ENCODE assay signal across 31 mouse cellular contexts in the genomic region with DNA sequence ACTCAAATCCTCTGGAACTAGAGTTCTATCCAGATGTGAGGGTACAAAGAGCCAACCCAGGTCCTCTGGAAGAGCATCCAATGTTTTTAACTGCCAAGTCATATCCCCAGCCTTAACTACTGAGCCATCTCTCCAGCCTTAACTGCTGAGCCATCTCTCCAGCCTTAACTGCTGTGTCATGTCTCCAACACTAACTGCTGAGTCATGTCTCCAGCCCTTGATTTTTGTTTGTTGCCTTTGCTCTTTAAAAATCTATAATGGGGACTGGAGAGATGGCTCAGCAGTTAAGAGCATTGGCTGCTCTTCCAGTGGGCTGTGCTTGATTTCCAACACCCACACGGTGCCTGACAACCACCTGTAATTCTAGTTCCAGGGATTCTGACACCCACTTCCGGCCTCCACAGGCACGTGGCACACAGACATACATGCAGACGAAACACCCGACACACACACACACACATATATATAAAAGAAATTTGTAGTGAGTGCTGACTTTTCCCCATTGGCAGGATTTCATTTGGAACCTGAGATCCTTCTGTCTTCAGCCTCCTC. TPM values are rescaled to one million over a fixed set of nuclear protein-coding genes. Genes with fewer than 3 reads are reported as not detected.
DNase-seq lines count a peak whose midpoint lies in the region; ATAC-seq and TF ChIP-seq lines count a peak whose summit lies in the region.
"Had no signal": no experiment of that assay in that cellular context is flagged by ENCODE, and none has a peak within 500 bp of the region (broad histone marks: within the 10 kb centered on the region; RNA-seq: fewer than 3 reads in every experiment).

No protein-coding gene starts in this region.

- no peak for ATAC-seq in forebrain, postnatal 0 days
- ATAC-seq: hindbrain, embryonic 16.5 days; intestine, embryonic 15.5 days; midbrain, embryonic 16.5 days had no signal

- DNase-seq in liver, adult 2 months (ENCODE audit: extremely low read depth, low read depth, low spot score) = peak; percentile 64
- DNase-seq in liver (no peak), 3T3-L1 (ENCODE audit: low read depth, low spot score) (peak; percentile 50), adipocyte (ENCODE audit: low spot score) (peak; percentile 54)
- DNase-seq in forebrain, postnatal 0 days = no peak
- DNase-seq in embryo, embryonic 9.5 days (ENCODE audit: extremely low spot score) = no peak
- DNase-seq: adrenal gland, postnatal 36 days; cerebellum, adult 11 months; cerebellum, postnatal 14 days; kidney, adult 8-10 months; kidney, postnatal 14 days; spleen, adult 18-20 months had no signal

- no peaks in the 10 kb centered on the region for H3K36me3 ChIP-seq in liver, adult 2 months (ENCODE audit: control insufficient read depth, insufficient read depth, low read length)
- H3K36me3 ChIP-seq in C2C12 (ENCODE audit: control insufficient read depth, insufficient read depth) = no peaks in the 10 kb centered on the region
- H3K36me3 ChIP-seq in forebrain, postnatal 0 days (ENCODE audit: insufficient read depth) = peaks cover 4% of the 10 kb centered on the region; the same call in 1 of the 2 replicates
- H3K36me3 ChIP-seq: intestine, embryonic 15.5 days; liver, embryonic 15.5 days had no signal

- no peak overlapping the region for H3ac ChIP-seq in C2C12 (ENCODE audit: control insufficient read depth, insufficient read length, low read depth)

- 34% methylated on average over 5 of the region's 5 CpGs for WGBS in liver, adult 2 months
- WGBS in forebrain, postnatal 0 days = 77% methylated on average over 5 of the region's 5 CpGs

- no peak overlapping the region for H3K9ac ChIP-seq in liver, adult 2 months (ENCODE audit: low read depth, low read length)
- H3K9ac ChIP-seq in forebrain, postnatal 0 days = no peak overlapping the region
- H3K9ac ChIP-seq: embryonic facial prominence, embryonic 12.5 days; intestine, embryonic 15.5 days; limb, embryonic 13.5 days; liver, embryonic 15.5 days; neural tube, embryonic 13.5 days had no signal

- no peak for TF ChIP-seq POLR2A in liver, adult 2 months (IDR thresholded peaks at IDR 0.05; ENCODE audit: extremely low read depth, insufficient read depth, low read length)

- no peaks in the 10 kb centered on the region for H3K79me3 ChIP-seq in C2C12 (ENCODE audit: low read depth)

- no peak overlapping the region for H3K4me2 ChIP-seq in forebrain, postnatal 0 days (ENCODE audit: low read depth)
- H3K4me2 ChIP-seq: embryonic facial prominence, embryonic 12.5 days; heart, embryonic 11.5 days; intestine, embryonic 15.5 days; limb, embryonic 13.5 days; liver, embryonic 15.5 days; neural tube, embryonic 13.5 days had no signal

- H3K4me3 ChIP-seq in liver, adult 2 months (ENCODE audit: insufficient read depth, low read depth, low read length) = no peak overlapping the region
- no peak overlapping the region for H3K4me3 ChIP-seq in C2C12 (ENCODE audit: insufficient read depth, poor library complexity, severe bottlenecking)
- H3K4me3 ChIP-seq in forebrain, postnatal 0 days (ENCODE audit: low read depth, low read length) = no peak overlapping the region
- H3K4me3 ChIP-seq: embryonic facial prominence, embryonic 12.5 days; hindbrain, embryonic 10.5 days; intestine, embryonic 15.5 days; limb, embryonic 13.5 days; liver, embryonic 15.5 days; midbrain, embryonic 10.5 days; myocyte; neural tube, embryonic 13.5 days had no signal

- no peak for TF ChIP-seq CTCF in liver, adult 2 months (IDR thresholded peaks at IDR 0.05; ENCODE audit: low read depth, low read length)
- TF ChIP-seq CTCF in C2C12 (IDR thresholded peaks at IDR 0.05; ENCODE audit: control insufficient read depth, insufficient read depth, insufficient read length) = no peak
- no peak for TF ChIP-seq CTCF in forebrain, postnatal 0 days (IDR thresholded peaks at IDR 0.05; ENCODE audit: low read depth)

- H3K79me2 ChIP-seq in liver, adult 2 months (ENCODE audit: control insufficient read depth, insufficient read depth, low read length) = no peaks in the 10 kb centered on the region
- no peaks in the 10 kb centered on the region for H3K79me2 ChIP-seq in C2C12 (ENCODE audit: control insufficient read depth, insufficient read depth)

- peaks cover 36% of the 10 kb centered on the region for H3K4me1 ChIP-seq in liver, adult 2 months (ENCODE audit: control insufficient read depth, insufficient read depth, low read length)
- H3K4me1 ChIP-seq in forebrain, postnatal 0 days (ENCODE audit: insufficient read depth) = peaks cover 5% of the 10 kb centered on the region; the same call in 1 of the 2 replicates

- H3K9me3 ChIP-seq in forebrain, postnatal 0 days (ENCODE audit: low read length) = no peaks in the 10 kb centered on the region
- H3K9me3 ChIP-seq: intestine, embryonic 15.5 days; liver, embryonic 15.5 days; midbrain, embryonic 10.5 days had no signal

- H3K27me3 ChIP-seq in liver, adult 2 months (ENCODE audit: control insufficient read depth, insufficient read depth, low read length) = no peaks in the 10 kb centered on the region
- H3K27me3 ChIP-seq in C2C12 (ENCODE audit: control insufficient read depth, insufficient read depth, insufficient read length) = no peaks in the 10 kb centered on the region
- H3K27me3 ChIP-seq in forebrain, postnatal 0 days (ENCODE audit: insufficient read depth, low read length) = no peaks in the 10 kb centered on the region
- H3K27me3 ChIP-seq: embryonic facial prominence, embryonic 12.5 days; intestine, embryonic 15.5 days; limb, embryonic 13.5 days had no signal

- no peak overlapping the region for H3K27ac ChIP-seq in liver, adult 2 months (replicated peaks; ENCODE audit: insufficient read depth, low read depth, low read length)
- no peak overlapping the region for H3K27ac ChIP-seq in forebrain, postnatal 0 days (ENCODE audit: low read depth, low read length)
- H3K27ac ChIP-seq: embryonic facial prominence, embryonic 12.5 days; hindbrain, embryonic 10.5 days; intestine, embryonic 15.5 days; limb, embryonic 13.5 days; liver, embryonic 15.5 days; macrophage; midbrain, embryonic 10.5 days; neural tube, embryonic 13.5 days had no signal

TF ChIP-seq in C2C12, 6 proteins besides CTCF, POLR2A, EP300 and RAD21:
- TF ChIP-seq USF1 (IDR thresholded peaks at IDR 0.05; ENCODE audit: low read depth) (peak; percentile 36), FOSL1 (IDR thresholded peaks at IDR 0.05; ENCODE audit: insufficient read depth, low read length, poor library complexity, severe bottlenecking) (no peak)
TF ChIP-seq in C2C12: peak in this region for 1.

RNA-seq across cellular contexts. Expression of gene Trim80, which starts 2.7 kb away (rescaled TPM):
- 0.74 and 0.94 TPM in 2 replicates for total RNA-seq in liver, adult 2 months (2014; rRNA removed)
- polyA plus RNA-seq in liver, adult 2 months (2012; rRNA removed) = 2.0 and 4.0 TPM in 2 replicates
- polyA plus RNA-seq in C2C12 (2012; fragmentation: generic; extraction: Trizol) = not detected
- total RNA-seq in forebrain, postnatal 0 days (2014; rRNA removed) = not detected in 2 replicates
- not detected in 2 replicates for polyA plus RNA-seq in forebrain, postnatal 0 days (2015; fragmentation: Nextera tagmentation; extraction: Ambion mirVana)
- total RNA-seq: gastrocnemius, adult 18-20 months; granulocyte monocyte progenitor cell, adult 5-6 weeks; layer of hippocampus, adult 8-10 months; left cerebral cortex, adult 18-20 months; left cerebral cortex, postnatal 25 days had no signal
- polyA plus RNA-seq: embryonic facial prominence, embryonic 12.5 days; lung, embryonic 16.5 days; macrophage; midbrain, embryonic 16.5 days; myocyte; neural tube, embryonic 13.5 days had no signal

RNA-seq across cellular contexts. Expression of gene Kctd2, which starts 17.7 kb away (rescaled TPM):
- total RNA-seq in liver, adult 2 months (2014; rRNA removed) = 10.0 and 14.2 TPM in 2 replicates
- polyA plus RNA-seq in liver, adult 2 months (2012; rRNA removed) = 18.2 and 21.1 TPM in 2 replicates
- 26.7 TPM for polyA plus RNA-seq in C2C12 (2012; fragmentation: generic; extraction: Trizol)
- 31.7 TPM in 2 replicates for total RNA-seq in forebrain, postnatal 0 days (2014; rRNA removed)
- polyA plus RNA-seq in forebrain, postnatal 0 days (2015; fragmentation: Nextera tagmentation; extraction: Ambion mirVana) = 27.1 and 29.3 TPM in 2 replicates

RNA-seq across cellular contexts. Expression of gene Atp5h, which starts 17.9 kb away (rescaled TPM):
- total RNA-seq in liver, adult 2 months (2014; rRNA removed) = 480 and 648 TPM in 2 replicates
- polyA plus RNA-seq in liver, adult 2 months (2012; rRNA removed) = 103 and 134 TPM in 2 replicates
- polyA plus RNA-seq in C2C12 (2012; fragmentation: generic; extraction: Trizol) = 530 TPM
- total RNA-seq in forebrain, postnatal 0 days (2014; rRNA removed) = 339 and 418 TPM in 2 replicates
- polyA plus RNA-seq in forebrain, postnatal 0 days (2015; fragmentation: Nextera tagmentation; extraction: Ambion mirVana) = 808 and 932 TPM in 2 replicates

RNA-seq across cellular contexts. Expression of gene Slc16a5, which starts 24.6 kb away (rescaled TPM):
- total RNA-seq in liver, adult 2 months (2014; rRNA removed) = 23.0 and 36.3 TPM in 2 replicates
- polyA plus RNA-seq in liver, adult 2 months (2012; rRNA removed) = 49.1 and 101 TPM in 2 replicates
- 0.07 TPM for polyA plus RNA-seq in C2C12 (2012; fragmentation: generic; extraction: Trizol)
- total RNA-seq in forebrain, postnatal 0 days (2014; rRNA removed) = not detected in 2 replicates
- 0.06 and 0.07 TPM in 2 replicates for polyA plus RNA-seq in forebrain, postnatal 0 days (2015; fragmentation: Nextera tagmentation; extraction: Ambion mirVana)
- total RNA-seq: gastrocnemius, adult 18-20 months; granulocyte monocyte progenitor cell, adult 5-6 weeks; left cerebral cortex, adult 18-20 months; left cerebral cortex, postnatal 25 days had no signal
- polyA plus RNA-seq: heart, embryonic 11.5 days; hindbrain, embryonic 10.5 days; macrophage had no signal

RNA-seq across cellular contexts. Expression of gene Mrpl58, which starts 34.1 kb away (rescaled TPM):
- total RNA-seq in liver, adult 2 months (2014; rRNA removed) = 54.7 and 67.2 TPM in 2 replicates
- 67.5 and 70.0 TPM in 2 replicates for polyA plus RNA-seq in liver, adult 2 months (2012; rRNA removed)
- 186 TPM for polyA plus RNA-seq in C2C12 (2012; fragmentation: generic; extraction: Trizol)
- total RNA-seq in forebrain, postnatal 0 days (2014; rRNA removed) = 82.1 and 86.1 TPM in 2 replicates
- 201 and 203 TPM in 2 replicates for polyA plus RNA-seq in forebrain, postnatal 0 days (2015; fragmentation: Nextera tagmentation; extraction: Ambion mirVana)

Comparison
In these comparisons a context has a peak if more than half of its experiments do, and no peak if none do; other contexts are left out.
1. DNase-seq: peak in liver, adult 2 months (single experiment), 3T3-L1 (single experiment) and adipocyte (single experiment); none in liver (single experiment), forebrain, postnatal 0 days (single experiment) and embryo, embryonic 9.5 days (single experiment).